Mouse (Mus musculus): ENCODE measurements at regions not wholly inside any gene's neighbourhood (a gene's known extent, or its start where the extent isn't known, plus 50 kb on each side); places are given as distances from the start of the nearest gene placed in this dataset.
"Not testable (repeated sequence)": the region's sequence is repeated elsewhere in the genome, so short reads cannot be mapped to it uniquely, and the experiment has no call there.

DNA sequence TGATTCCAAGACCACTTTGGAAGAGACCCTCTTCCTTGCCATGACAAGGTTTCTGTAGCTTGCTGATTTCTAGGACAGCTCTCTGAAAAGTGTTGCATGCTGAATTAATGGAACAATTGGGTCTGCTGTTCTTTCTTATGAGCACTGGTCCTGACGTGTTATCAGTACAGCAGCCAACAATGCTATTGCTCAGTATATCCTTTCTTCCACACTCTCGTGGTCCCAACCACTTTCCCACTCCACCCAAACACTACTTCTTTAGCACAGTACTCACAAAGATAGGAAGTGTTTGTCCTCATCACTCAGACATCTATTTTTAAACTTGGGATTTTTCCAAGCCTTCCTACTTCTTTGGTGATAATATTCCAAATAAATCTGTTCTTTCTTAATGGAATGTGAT lies 233.2 kb upstream of the Klf6 start:
- no peak for DNase-seq (ENCODE audit: low spot score)
- H3K27ac ChIP-seq = no peak overlapping the region
- 76% methylated on average over 2 of the region's 2 CpGs for WGBS
- no peaks in the 10 kb centered on the region for H3K9me3 ChIP-seq (replicated peaks)
- no peaks in the 10 kb centered on the region for H3K4me1 ChIP-seq
- no peaks in the 10 kb centered on the region for H3K27me3 ChIP-seq (ENCODE audit: low read depth, poor library complexity, severe bottlenecking)
- no peak overlapping the region for H3K4me3 ChIP-seq
- H3K36me3 ChIP-seq = no peaks in the 10 kb centered on the region

DNA sequence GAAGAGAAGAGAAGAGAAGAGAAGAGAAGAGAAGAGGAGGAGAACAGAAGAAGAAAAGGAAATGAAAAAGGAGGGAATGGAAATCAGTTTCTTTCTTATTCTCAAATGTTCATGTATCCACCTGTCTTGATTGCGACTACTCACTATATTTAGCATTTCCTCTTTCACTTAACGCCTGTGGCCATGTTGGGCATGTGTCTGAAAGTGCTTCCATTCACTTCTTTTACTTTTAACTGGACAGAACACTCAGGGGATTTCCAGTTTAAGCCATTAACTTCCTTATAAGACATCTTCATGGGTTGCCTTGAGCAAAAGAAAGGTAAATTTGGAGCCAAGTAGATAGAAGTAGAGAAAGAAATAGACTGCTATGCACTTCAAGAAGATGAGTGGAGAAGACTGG lies 226.3 kb upstream of the Klf6 start:
- 75% methylated on average over 2 of the region's 2 CpGs for WGBS
- Histone ChIP-seq H3K27ac (no peak overlapping the region), H3K36me3 (no peaks in the 10 kb centered on the region), H3K27me3 (ENCODE audit: low read depth, poor library complexity, severe bottlenecking) (no peaks in the 10 kb centered on the region), H3K4me1 (no peaks in the 10 kb centered on the region), H3K4me3 (no peak overlapping the region), H3K9me3 (replicated peaks) (no peaks in the 10 kb centered on the region)
- no peak for DNase-seq (ENCODE audit: low spot score)

DNA sequence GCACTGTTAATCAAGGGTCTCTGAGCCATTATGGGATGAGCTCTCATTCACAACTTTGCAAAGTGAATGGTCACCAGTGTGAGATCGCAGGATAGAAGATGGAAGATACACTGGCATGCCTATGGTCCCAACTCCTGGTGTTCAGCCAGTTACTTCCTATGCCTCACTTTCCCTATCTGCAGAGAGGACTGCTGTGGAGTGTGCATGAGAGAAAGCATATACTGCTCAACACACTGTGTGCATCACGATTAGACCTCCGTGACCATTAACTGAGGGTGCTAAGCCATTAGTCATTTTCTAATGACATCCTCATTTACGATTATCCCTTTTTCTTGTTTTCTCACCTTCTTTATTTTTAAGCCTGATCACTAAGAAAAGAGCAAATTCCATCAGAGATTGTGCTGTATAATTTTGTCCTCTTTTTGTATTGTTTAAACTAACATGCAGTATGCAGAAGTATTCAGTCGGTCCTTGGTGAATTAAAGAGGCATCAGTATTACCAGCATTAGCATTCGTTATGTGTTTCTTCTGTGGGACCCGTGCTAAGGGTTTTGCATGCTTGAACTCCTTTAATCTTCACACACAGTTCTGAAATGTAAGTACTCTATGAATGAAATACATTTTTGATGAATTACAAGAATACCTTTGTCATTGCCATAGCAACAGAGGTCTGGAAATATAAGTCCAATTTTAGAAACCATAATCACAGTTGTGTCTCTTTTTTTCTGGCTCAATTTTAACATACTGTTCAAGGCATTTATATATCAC lies 219.4 kb upstream of the Klf6 start:
- H3K9me3 ChIP-seq (replicated peaks) = no peaks in the 10 kb centered on the region
- no peak overlapping the region for H3K4me3 ChIP-seq
- DNase-seq (ENCODE audit: low spot score) = no peak
- no peaks in the 10 kb centered on the region for H3K27me3 ChIP-seq (ENCODE audit: low read depth, poor library complexity, severe bottlenecking)
- H3K27ac ChIP-seq = no peak overlapping the region
- H3K36me3 ChIP-seq = no peaks in the 10 kb centered on the region
- 90% methylated on average over 7 of the region's 7 CpGs for WGBS
- H3K4me1 ChIP-seq = no peaks in the 10 kb centered on the region

DNA sequence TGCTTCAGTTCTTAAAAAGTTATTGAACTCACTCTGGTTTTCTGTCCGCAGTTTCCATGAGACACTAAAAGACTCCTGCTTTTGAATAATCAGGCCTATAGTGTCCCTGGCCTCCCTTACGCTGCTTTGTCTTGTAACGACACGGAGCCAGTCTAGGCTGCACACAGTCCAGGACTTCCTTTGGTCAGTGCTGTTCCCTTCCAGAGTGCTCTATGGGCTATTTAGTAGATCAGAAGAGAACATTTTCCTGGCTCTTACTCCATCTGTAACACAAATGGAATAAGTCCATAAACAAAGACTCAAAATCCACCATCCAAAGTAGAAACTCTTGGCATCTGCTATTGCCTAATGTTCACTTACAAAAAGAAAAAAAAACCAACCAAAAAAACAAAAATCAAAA lies 213.0 kb upstream of the Klf6 start:
- no peak for DNase-seq (ENCODE audit: low spot score)
- H3K27me3 ChIP-seq (ENCODE audit: low read depth, poor library complexity, severe bottlenecking) = no peaks in the 10 kb centered on the region
- H3K36me3 ChIP-seq = no peaks in the 10 kb centered on the region
- no peak overlapping the region for H3K27ac ChIP-seq
- 91% methylated on average over 4 of the region's 4 CpGs for WGBS
- no peaks in the 10 kb centered on the region for H3K9me3 ChIP-seq (replicated peaks)
- H3K4me3 ChIP-seq = no peak overlapping the region
- no peaks in the 10 kb centered on the region for H3K4me1 ChIP-seq

DNA sequence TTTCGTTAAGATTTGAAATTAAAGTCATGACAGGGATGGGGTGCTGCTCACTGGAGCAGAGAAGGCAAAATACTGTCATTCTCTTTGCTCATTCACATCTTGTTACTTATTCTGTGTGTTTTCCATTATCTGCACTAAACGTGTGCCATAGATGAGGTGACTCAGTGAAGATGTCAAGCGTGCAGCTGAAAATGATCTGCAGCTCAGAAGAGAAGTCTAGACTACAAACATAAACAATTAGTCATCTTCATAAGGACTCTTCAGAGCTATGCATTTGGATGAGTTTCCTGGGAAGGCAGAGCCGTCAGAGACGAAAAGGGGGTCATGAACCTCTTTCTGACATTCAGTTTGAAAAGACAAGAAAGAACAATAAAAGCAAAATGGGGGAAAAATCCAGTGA lies 203.7 kb upstream of the Klf6 start:
- Histone ChIP-seq H3K36me3 (no peaks in the 10 kb centered on the region), H3K27ac (no peak overlapping the region), H3K4me1 (no peaks in the 10 kb centered on the region), H3K9me3 (replicated peaks) (no peaks in the 10 kb centered on the region), H3K4me3 (no peak overlapping the region), H3K27me3 (ENCODE audit: low read depth, poor library complexity, severe bottlenecking) (no peaks in the 10 kb centered on the region)
- no peak for DNase-seq (ENCODE audit: low spot score)
- WGBS = 74% methylated on average over 5 of the region's 5 CpGs

DNA sequence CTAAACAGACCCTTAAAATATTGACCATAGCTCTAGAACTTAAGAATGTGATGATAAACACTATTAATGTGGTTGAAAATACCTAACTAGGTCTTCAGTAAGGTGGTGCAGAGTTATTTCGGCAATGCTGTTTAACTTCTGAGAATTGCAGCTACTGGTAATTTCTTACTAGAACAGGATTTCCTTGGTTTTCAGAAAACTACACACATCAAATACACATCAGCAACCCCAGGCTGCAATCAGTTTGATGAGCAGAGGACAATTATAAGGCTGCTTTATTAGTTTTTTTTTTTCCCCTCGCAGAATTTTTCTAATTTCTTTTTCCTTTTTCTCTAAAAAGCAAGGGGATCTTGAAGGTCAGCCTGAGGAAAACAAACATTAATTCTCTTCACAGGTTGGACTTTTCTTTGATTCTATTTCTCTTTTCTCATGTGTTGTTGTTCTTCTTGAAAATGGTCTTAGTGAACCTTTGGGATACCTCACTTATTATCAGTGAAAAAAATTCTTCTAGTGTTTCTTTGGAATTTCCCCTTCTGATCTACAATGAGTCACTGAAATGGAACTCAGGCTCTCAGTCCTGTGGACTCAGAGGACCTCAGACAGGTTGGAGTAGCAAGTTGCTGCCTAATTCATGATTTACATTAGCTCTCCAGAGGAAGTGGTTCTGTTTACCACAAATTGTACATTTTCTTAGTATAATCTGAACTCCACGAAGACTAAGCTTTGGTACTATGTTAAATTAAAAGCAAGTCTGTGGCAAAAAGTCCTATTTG lies 194.9 kb upstream of the Klf6 start:
- DNase-seq (ENCODE audit: low spot score) = no peak
- 87% methylated on average over 3 of the region's 3 CpGs for WGBS
- H3K36me3 ChIP-seq = no peaks in the 10 kb centered on the region

DNA sequence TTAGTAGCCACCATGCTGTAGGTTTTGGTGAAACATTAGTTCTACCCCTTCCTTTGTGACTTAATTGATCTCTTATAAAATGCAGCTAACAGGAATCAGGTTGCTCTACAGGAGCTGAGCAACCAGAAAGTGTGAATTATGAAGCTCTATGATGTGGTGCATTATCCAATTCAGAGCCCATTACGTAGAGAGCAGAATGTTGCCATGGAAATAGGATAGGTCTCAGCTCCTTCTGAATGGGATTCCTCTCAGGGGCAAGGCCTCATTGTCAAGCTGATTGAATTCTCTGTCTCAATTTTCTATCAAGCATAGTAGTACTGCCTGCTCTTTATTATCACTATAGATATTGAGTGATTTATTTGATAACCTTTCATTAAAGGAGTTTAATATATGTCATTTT lies 185.6 kb upstream of the Klf6 start:
- H3K4me3 ChIP-seq = no peak overlapping the region
- H3K4me1 ChIP-seq = no peaks in the 10 kb centered on the region

More for the DNA sequence above, 194.9 kb upstream of the Klf6 start:
- H3K27ac ChIP-seq = no peak overlapping the region
- H3K4me3 ChIP-seq = no peak overlapping the region
- H3K27me3 ChIP-seq (ENCODE audit: low read depth, poor library complexity, severe bottlenecking) = no peaks in the 10 kb centered on the region
- H3K4me1 ChIP-seq = no peaks in the 10 kb centered on the region
- H3K9me3 ChIP-seq (replicated peaks) = no peaks in the 10 kb centered on the region

DNA sequence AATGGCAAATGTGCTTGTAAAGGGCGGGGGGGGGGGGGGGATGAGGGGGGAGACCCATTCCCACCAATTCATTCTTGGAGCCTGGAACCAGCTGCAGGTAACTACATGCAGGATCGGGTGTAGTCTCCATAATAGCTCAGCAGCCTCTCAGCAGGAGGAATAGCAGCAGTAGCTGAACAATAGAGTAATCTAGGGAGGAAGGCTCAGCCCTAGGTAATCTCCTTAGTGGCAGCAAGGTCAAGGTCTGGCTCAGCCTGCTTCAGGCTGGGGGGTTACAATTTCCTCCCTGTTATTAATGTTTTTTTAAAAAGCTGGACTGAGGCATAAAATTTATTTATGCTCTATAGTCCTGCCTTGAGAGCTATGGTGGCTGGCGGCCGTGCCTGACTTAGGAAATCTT lies 171.2 kb upstream of the Klf6 start:
- Histone ChIP-seq H3K36me3 (no peaks in the 10 kb centered on the region), H3K27ac (no peak overlapping the region), H3K9me3 (replicated peaks) (no peaks in the 10 kb centered on the region), H3K27me3 (ENCODE audit: low read depth, poor library complexity, severe bottlenecking) (no peaks in the 10 kb centered on the region), H3K4me1 (no peaks in the 10 kb centered on the region), H3K4me3 (no peak overlapping the region)
- 83% methylated on average over 4 of the region's 4 CpGs for WGBS
- DNase-seq (ENCODE audit: low spot score) = no peak

More for the DNA sequence above, 185.6 kb upstream of the Klf6 start:
- no peak overlapping the region for H3K27ac ChIP-seq
- H3K36me3 ChIP-seq = no peaks in the 10 kb centered on the region
- DNase-seq (ENCODE audit: low spot score) = no peak
- no peaks in the 10 kb centered on the region for H3K27me3 ChIP-seq (ENCODE audit: low read depth, poor library complexity, severe bottlenecking)
- WGBS = 88% methylated on average over 1 of the region's 1 CpGs
- H3K9me3 ChIP-seq (replicated peaks) = no peaks in the 10 kb centered on the region

DNA sequence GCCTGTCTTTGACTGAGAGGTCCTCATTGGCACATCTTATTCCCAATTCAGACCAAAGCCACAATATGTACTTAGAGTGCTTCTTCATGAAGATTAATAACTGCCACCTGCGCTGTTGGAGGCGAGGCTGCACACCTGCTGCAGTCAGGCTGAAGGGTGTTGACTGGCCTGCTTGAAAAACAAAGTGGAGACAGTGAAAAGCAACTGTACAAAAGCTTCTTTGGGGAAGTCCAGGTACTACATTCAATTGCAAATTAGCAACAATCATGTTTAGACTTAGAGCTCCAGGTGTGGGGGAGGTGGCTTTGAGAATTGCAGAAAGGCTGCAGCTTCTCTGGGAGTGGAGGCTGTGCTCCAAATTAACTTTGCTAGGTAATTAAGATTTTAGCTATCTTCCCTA lies 170.6 kb upstream of the Klf6 start:
- not testable (repeated sequence) for H3K9me3 ChIP-seq (replicated peaks); DNase-seq (ENCODE audit: low spot score); H3K4me1 ChIP-seq; H3K36me3 ChIP-seq; H3K4me3 ChIP-seq; H3K27me3 ChIP-seq (ENCODE audit: low read depth, poor library complexity, severe bottlenecking); H3K27ac ChIP-seq
- WGBS = 87% methylated on average over 2 of the region's 2 CpGs

DNA sequence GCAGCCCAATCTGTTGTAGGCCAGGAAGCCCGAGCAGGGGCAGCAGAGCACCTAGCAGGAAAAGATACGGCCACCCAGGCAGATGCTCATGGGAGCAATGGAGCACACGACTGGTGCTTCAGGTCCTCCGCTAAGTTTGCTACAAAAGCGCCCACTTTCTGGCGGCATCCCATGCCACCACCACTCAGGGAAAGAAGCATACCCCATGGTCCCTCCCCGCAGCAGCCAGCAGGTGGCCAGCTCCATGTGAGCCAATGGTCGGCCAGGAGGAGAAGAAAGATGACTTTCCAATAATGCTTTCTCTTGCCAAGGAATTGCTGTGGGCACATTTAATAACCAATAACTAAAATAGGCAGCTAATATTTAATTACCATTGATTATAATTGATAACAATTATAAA lies 166.7 kb upstream of the Klf6 start:
- H3K9me3 ChIP-seq (replicated peaks) = no peaks in the 10 kb centered on the region
- no peak overlapping the region for H3K27ac ChIP-seq
- WGBS = 95% methylated on average over 8 of the region's 8 CpGs
- H3K27me3 ChIP-seq (ENCODE audit: low read depth, poor library complexity, severe bottlenecking) = no peaks in the 10 kb centered on the region
- no peaks in the 10 kb centered on the region for H3K4me1 ChIP-seq
- no peak overlapping the region for H3K4me3 ChIP-seq
- no peak for DNase-seq (ENCODE audit: low spot score)
- no peaks in the 10 kb centered on the region for H3K36me3 ChIP-seq

DNA sequence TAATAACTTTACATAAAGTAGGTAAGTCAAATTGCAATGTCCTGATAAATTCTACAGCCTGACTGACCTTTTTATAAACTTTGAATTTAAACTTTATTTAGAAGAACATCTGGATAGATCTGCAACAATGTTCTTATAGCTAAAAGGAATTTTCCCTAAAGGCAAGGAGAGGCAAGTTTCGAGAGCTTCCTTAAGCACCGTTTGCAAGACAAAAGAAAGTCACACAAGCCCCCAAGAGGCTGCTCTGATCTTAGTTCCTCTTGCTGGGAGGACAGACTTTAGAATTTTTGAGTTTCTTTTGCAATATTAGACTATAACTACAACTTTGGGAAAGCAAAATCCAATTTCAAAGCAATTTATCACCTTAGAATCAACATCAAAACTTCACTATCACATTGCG lies 165.7 kb upstream of the Klf6 start:
- not testable (repeated sequence) for H3K36me3 ChIP-seq; H3K4me1 ChIP-seq; H3K4me3 ChIP-seq; H3K27me3 ChIP-seq (ENCODE audit: low read depth, poor library complexity, severe bottlenecking); DNase-seq (ENCODE audit: low spot score); H3K27ac ChIP-seq; H3K9me3 ChIP-seq (replicated peaks)
- 74% methylated on average over 3 of the region's 3 CpGs for WGBS

DNA sequence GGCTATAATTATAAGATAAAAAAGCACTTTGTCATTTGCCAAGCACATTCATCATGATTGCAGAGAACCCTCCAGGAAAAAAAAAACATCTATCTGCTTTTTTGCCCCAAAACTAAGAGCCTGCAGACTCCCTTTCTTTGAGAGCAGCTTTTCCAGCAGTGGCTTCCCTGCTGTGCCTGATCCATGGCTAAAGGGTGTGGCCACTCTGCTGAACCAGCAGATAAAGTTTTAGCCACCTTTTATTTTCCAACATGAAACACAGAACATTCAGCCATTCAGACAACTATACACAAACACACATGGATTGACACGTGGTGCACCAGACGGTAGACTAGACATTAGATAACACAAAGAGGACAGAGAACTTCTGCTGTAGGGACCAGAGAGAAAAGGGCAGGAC lies 164.9 kb upstream of the Klf6 start:
- Histone ChIP-seq H3K36me3 (no peaks in the 10 kb centered on the region), H3K9me3 (replicated peaks) (no peaks in the 10 kb centered on the region), H3K27ac (no peak overlapping the region), H3K27me3 (ENCODE audit: low read depth, poor library complexity, severe bottlenecking) (no peaks in the 10 kb centered on the region), H3K4me1 (no peaks in the 10 kb centered on the region), H3K4me3 (no peak overlapping the region)
- DNase-seq (ENCODE audit: low spot score) = no peak
- WGBS = 46% methylated on average over 2 of the region's 2 CpGs

DNA sequence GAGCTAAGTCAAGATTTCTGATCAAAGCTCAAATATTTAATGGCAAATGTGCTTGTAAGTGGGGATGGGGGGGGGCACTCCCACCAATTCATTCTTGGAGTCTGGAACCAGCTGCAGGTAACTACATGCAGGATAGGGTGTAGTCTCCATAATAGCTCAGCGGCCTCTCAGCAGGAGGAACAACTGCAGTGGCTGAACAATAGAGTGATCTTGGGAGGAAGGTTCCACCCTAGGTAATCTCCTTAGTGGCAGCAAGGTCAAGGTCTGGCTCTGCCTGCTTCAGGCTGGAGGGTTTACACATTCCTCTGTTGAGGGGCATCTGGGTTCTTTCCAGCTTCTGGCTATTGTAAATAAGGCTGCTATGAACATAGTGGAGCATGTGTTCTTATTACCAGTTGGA lies 164.0 kb upstream of the Klf6 start:
- H3K27ac ChIP-seq; H3K9me3 ChIP-seq (replicated peaks); H3K4me3 ChIP-seq; H3K36me3 ChIP-seq; H3K27me3 ChIP-seq (ENCODE audit: low read depth, poor library complexity, severe bottlenecking); H3K4me1 ChIP-seq; DNase-seq (ENCODE audit: low spot score): not testable (repeated sequence)
- WGBS = 64% methylated on average over 1 of the region's 1 CpGs

Data from limb, embryonic 10.5 days (tissue).